Mouse (Mus musculus): ENCODE results near the gene Olfr301. TPM values are rescaled to one million over a fixed set of nuclear protein-coding genes. Genes with fewer than 3 reads are reported as not detected.

Gene Olfr301
- not detected in 2 replicates for polyA plus RNA-seq (2012; ENCODE audit: low replicate concordance)

DNA sequence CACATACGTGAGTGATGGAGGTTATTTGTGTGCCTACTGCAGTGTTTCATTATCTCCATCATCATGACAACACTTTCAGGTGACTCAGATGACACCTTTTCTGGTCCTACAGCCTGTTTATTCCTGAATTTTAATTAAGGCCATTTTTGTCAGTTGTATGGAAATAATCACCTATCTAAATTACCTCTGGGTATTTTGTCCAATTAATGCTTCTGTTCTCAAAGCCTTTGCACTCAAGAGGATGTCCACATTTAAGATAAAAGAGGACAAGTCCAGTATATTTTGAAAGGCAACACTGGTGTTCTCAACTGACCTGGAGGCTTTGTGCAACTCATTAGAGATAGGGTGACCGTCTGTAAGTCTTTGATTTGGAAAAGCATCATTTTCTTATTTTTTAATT lies at the start of gene Olfr301:
Gene Olfr301 (plus strand): TSS at position 301 of the 400 bp plus-strand sequence.

DNA sequence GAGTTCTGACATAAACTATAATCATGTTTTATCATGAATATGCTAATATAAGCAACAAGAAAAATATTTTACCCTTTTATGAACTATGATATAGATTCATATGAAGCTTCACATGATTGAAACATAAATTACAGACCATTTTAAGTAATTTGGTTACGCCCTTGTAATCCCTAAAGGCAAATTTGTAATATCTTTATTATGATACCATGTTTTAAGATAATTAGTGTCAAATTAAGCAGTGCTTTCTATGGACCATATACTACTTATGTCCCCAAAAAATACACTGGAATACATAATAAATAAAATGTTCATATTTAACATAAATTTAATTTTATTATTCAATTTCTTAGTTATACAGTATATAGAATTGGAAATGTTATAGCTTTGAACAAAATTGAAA lies 36.8 kb upstream of the Olfr301 start, which contains the start of gene Olfr305:
Gene Olfr305 (minus strand): TSS at position 101 of the 400 bp plus-strand sequence.

DNA sequence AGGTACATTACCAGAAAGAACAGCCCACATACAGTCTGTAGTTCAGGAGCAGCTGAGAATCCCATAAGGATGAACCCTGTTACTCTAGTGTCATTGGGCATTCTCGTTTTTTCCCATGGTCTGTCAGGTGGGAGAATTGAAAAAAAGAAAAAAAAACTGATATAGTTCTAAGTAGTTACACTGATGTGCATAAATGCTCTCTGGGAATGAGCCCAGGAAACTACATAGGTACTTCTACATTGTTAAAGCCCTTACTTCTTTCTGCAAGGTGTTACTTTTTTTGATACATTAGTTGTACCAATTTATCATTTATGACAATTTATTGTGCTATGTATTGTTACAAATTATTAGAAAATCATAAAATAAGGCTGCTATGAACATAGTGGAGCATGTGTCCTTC lies 17.1 kb upstream of the Olfr301 start, which contains the start of gene Olfr304:
Gene Olfr304 (minus strand): TSS at position 101 of the 400 bp plus-strand sequence.

DNA sequence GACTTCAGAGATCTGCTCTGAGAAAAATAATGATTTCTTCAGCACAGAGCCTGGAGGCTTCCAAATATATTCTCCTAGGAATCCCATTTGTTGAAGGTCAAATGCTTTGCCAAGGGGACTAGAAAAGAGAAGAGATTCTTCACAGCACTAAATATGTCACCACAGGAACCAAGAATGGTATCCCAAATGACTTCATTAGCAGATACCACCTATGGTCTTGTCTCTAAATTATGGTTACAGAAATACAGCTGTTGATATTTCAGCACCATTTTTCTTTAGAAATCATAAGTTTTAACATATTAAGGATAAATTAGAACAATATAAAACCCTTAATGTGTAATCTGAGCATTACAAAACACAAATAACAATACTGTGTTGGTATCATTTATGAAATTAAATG lies 6.0 kb upstream of the Olfr301 start, which contains the start of gene Olfr303:
Gene Olfr303 (minus strand): TSS at position 101 of the 400 bp plus-strand sequence.

DNA sequence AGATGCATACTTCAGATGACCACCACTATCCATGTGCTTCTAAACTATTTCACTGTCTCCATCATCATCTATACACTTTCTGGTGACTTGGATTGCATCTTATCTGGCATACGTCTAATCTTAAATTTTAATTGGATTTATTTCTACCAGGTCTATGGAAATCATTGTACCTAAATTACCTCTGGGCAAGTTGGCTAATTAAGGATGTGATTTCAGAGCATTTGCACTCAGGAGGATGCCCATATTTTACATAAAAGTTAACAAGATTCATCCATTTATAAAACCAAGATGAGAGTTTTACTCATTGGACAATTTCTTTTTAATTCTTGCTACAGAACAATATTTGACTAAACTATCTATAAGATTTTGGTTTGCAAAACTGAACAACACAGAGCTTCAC lies 56.0 kb downstream of the Olfr301 start, which contains the start of gene Olfr299:
Gene Olfr299 (plus strand): TSS at position 301 of the 400 bp plus-strand sequence.

Other genes with a start within 250 kb of the Olfr301 start
- not detected in 2 replicates for gene Vmn2r75, start 232.1 kb upstream of the Olfr301 start, polyA plus RNA-seq (2012; ENCODE audit: low replicate concordance)
- gene Vmn2r76, start 157.5 kb upstream of the Olfr301 start, polyA plus RNA-seq (2012; ENCODE audit: low replicate concordance) = 0.02 TPM in 1 of 2 replicates, not detected in the other
- gene Olfr310, start 126.7 kb upstream of the Olfr301 start, polyA plus RNA-seq (2012; ENCODE audit: low replicate concordance) = not detected in 2 replicates
- gene Olfr309, start 90.1 kb upstream of the Olfr301 start, polyA plus RNA-seq (2012; ENCODE audit: low replicate concordance) = not detected in 2 replicates
- not detected in 2 replicates for gene Olfr308, start 78.2 kb upstream of the Olfr301 start, polyA plus RNA-seq (2012; ENCODE audit: low replicate concordance)
- not detected in 2 replicates for gene Olfr307, start 66.3 kb upstream of the Olfr301 start, polyA plus RNA-seq (2012; ENCODE audit: low replicate concordance)
- not detected in 2 replicates for gene Olfr305, start 36.9 kb upstream of the Olfr301 start, polyA plus RNA-seq (2012; ENCODE audit: low replicate concordance)
- not detected in 2 replicates for gene Olfr304, start 17.2 kb upstream of the Olfr301 start, polyA plus RNA-seq (2012; ENCODE audit: low replicate concordance)
- gene Olfr303, start 6.1 kb upstream of the Olfr301 start, polyA plus RNA-seq (2012; ENCODE audit: low replicate concordance) = not detected in 2 replicates
- not detected in 2 replicates for gene Olfr299, start 56.1 kb downstream of the Olfr301 start, polyA plus RNA-seq (2012; ENCODE audit: low replicate concordance)
- gene Olfr298, start 88.6 kb downstream of the Olfr301 start, polyA plus RNA-seq (2012; ENCODE audit: low replicate concordance) = not detected in 2 replicates
- not detected in 2 replicates for gene Olfr297, start 116.1 kb downstream of the Olfr301 start, polyA plus RNA-seq (2012; ENCODE audit: low replicate concordance)
- not detected in 2 replicates for gene Olfr295, start 180.0 kb downstream of the Olfr301 start, polyA plus RNA-seq (2012; ENCODE audit: low replicate concordance)
- not detected in 2 replicates for gene Olfr294, start 212.8 kb downstream of the Olfr301 start, polyA plus RNA-seq (2012; ENCODE audit: low replicate concordance)
- not detected in 2 replicates for gene Olfr293, start 245.2 kb downstream of the Olfr301 start, polyA plus RNA-seq (2012; ENCODE audit: low replicate concordance)

All from leukemia stem cell, adult 10-12 weeks (primary cell).